Mouse (Mus musculus): ENCODE results near the gene Pax7.

DNA sequence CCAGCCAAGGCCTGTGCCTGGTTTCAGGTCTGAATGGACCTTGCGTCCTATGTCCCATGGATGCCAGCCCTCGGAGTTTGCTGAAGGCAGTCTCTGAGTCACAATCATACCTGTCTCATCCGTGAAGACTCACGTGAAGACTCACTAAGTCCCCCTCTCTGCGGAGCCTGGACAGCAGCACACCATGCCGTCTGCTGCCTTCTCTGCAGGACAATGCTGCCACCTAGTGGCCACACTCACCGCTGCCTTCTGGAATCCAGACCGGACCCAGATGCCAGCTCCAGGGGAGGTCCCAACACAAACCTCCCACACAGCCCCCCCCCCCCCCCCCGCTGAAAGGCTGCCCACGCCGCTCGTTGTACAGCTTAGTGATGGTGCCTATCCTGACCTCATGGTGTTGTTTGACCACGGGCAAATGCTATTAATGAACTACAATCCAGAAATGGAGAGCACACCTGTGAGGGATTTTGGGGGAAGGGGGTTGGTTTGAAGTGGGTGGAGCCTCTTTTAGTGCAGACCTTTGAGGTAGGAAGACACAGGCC, 25.4 kb upstream of the Pax7 start:
- TF ChIP-seq CTCF (IDR thresholded peaks at IDR 0.05; ENCODE audit: control insufficient read depth, insufficient read depth, low read length): peak; percentile 96
- TF ChIP-seq POLR2A (IDR thresholded peaks at IDR 0.05; ENCODE audit: borderline replicate concordance, control insufficient read depth, low read depth, low read length): no peak

All from bone marrow, adult 2 months (tissue).